Mouse (Mus musculus): ENCODE measurements at regions not wholly inside any gene's neighbourhood (a gene's known extent, or its start where the extent isn't known, plus 50 kb on each side); places are given as distances from the start of the nearest gene placed in this dataset.

GRCm38 (mm10) chr16:15238449-15238848 is 78.8 kb upstream of the Gm21897 start:
- TF ChIP-seq CTCF (IDR thresholded peaks at IDR 0.05; ENCODE audit: extremely low read depth, insufficient read depth, insufficient read length, insufficient replicate concordance) (no peak), POLR2A (IDR thresholded peaks at IDR 0.05; ENCODE audit: low read depth, low read length) (no peak)

All from spleen, adult 2 months (tissue).